Mouse (Mus musculus) skeletal muscle tissue, adult 2 months (tissue): ENCODE data around the gene Gm5725.
"Not testable (repeated sequence)": the region's sequence is repeated elsewhere in the genome, so short reads cannot be mapped to it uniquely, and the experiment has no call there.

Source experiments
- DNase-seq: peaks from one replicate; pipeline ENCODE4 v3.0.0-alpha.2; 2012; ENCODE audit warnings: low read depth, low spot score

Gene Gm5725

GRCm38 (mm10) chr7:21844167-21844566 lies at the start of gene Gm5725:
Gm5725 (minus strand) TSS chr7:21844267.
- not testable (repeated sequence) for DNase-seq

DNA sequence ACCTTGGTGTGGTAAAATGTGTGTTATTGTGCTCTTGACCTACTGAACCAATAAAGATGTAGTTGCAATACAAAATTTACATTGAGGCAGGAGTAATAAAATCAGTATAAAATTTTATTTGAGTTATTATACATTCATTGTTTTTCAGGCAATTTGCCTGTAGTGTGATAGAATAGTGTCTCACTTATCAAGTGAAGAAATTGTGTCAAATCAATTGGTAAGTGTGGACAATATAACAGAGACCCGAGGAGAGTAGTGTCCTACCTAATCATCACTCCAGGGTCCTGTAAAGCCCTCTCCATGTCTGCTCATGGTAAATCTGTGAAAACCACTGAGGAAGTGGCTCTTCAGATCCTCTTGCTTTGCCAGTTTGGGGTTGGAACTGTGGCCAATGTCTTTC lies 12.0 kb downstream of the Gm5725 start, which contains the start of gene Vmn1r135:
Gene Vmn1r135, plus strand, starts transcription at position 301 of the 400 bp plus-strand sequence.
- not testable (repeated sequence) for DNase-seq

- not testable (repeated sequence) for DNase-seq
Observed at GRCm38 (mm10) chr7:21796628-21797027, 47.4 kb downstream of the Gm5725 start, which contains the start of gene Gm4177. Gm4177 (minus strand) TSS chr7:21796728.
